Mouse (Mus musculus): ENCODE results near the gene Jph4. TPM values are rescaled to one million over a fixed set of nuclear protein-coding genes. Genes with fewer than 3 reads are reported as not detected.

The Jph4 gene
- total RNA-seq, 2 experiments from 2014 or later, result 300 to 347 TPM

- DNase-seq (ENCODE audit: extremely low spot score in 1 of 2, low spot score in 2 of 2), result peak; percentile 47 to 59
- no peak for TF ChIP-seq CTCF (IDR thresholded peaks at IDR 0.05)
- intact Hi-C loops (cut with DNase I), result loop anchor here (5.0 kb wide), 1 partner anchor 194 kb away; no protein-coding TSS in a partner anchor
These were observed 25.4 kb downstream of the Jph4 start for GRCm38 (mm10) chr14:55091209-55091865.

GRCm38 (mm10) chr14:55089199-55089947 is 27.4 kb downstream of the Jph4 start:
- Histone ChIP-seq H3K27ac (peak overlapping the region; percentile 85), H3K4me3 (peak overlapping the region; percentile 57)
- TF ChIP-seq CTCF (IDR thresholded peaks at IDR 0.05), result no peak
- peak; percentile 59 to 68 for DNase-seq (ENCODE audit: extremely low spot score in 1 of 2, low spot score in 2 of 2)
- intact Hi-C loops (cut with DNase I), result no loop called here

More at GRCm38 (mm10) chr14:55091209-55091865, 25.4 kb downstream of the Jph4 start:
- Histone ChIP-seq H3K27ac (peak overlapping the region; percentile 85), H3K4me3 (peak overlapping the region; percentile 57)

- DNase-seq (ENCODE audit: extremely low spot score in 1 of 2, low spot score in 2 of 2), result no peak
- Histone ChIP-seq H3K4me3 (no peak overlapping the region), H3K27ac (no peak overlapping the region; the same call in 1 of the 2 replicates)
- TF ChIP-seq CTCF (IDR thresholded peaks at IDR 0.05), result no peak
- intact Hi-C loops (cut with DNase I), result no loop called here
These were observed 30.7 kb downstream of the Jph4 start for GRCm38 (mm10) chr14:55086009-55086514.

- Histone ChIP-seq H3K4me3 (no peak overlapping the region), H3K27ac (peak overlapping the region; percentile 15; the same call in 1 of the 2 replicates)
- intact Hi-C loops (cut with DNase I), result no loop called here
- no peak for DNase-seq (ENCODE audit: extremely low spot score in 1 of 2, low spot score in 2 of 2)
- no peak for TF ChIP-seq CTCF (IDR thresholded peaks at IDR 0.05)
These were observed 31.3 kb downstream of the Jph4 start for GRCm38 (mm10) chr14:55085324-55086008.

- TF ChIP-seq CTCF (IDR thresholded peaks at IDR 0.05), result no peak
- no peak overlapping the region for H3K4me3 ChIP-seq
- DNase-seq (ENCODE audit: extremely low spot score in 1 of 2, low spot score in 2 of 2), result no peak
- intact Hi-C loops (cut with DNase I), result no loop called here
- no peak overlapping the region for H3K27ac ChIP-seq
These were observed 33.3 kb downstream of the Jph4 start for GRCm38 (mm10) chr14:55083481-55083880.

- H3K27ac ChIP-seq, result no peak overlapping the region
- intact Hi-C loops (cut with DNase I), result no loop called here
- no peak for TF ChIP-seq CTCF (IDR thresholded peaks at IDR 0.05)
- no peak overlapping the region for H3K4me3 ChIP-seq
- no peak for DNase-seq (ENCODE audit: extremely low spot score in 1 of 2, low spot score in 2 of 2)
These were observed 35.6 kb downstream of the Jph4 start for GRCm38 (mm10) chr14:55081105-55081504.

GRCm38 (mm10) chr14:55079214-55079970 is 37.3 kb downstream of the Jph4 start:
- intact Hi-C loops (cut with DNase I), result no loop called here
- peak; percentile 61 to 78 for DNase-seq (ENCODE audit: extremely low spot score in 1 of 2, low spot score in 2 of 2)
- H3K27ac ChIP-seq, result peak overlapping the region; percentile 62
- no peak overlapping the region for H3K4me3 ChIP-seq
- peak; percentile 90 for TF ChIP-seq CTCF (IDR thresholded peaks at IDR 0.05)

GRCm38 (mm10) chr14:55078366-55078989 is 38.3 kb downstream of the Jph4 start:
- Histone ChIP-seq H3K4me3 (no peak overlapping the region), H3K27ac (peak overlapping the region; percentile 73)
- TF ChIP-seq CTCF (IDR thresholded peaks at IDR 0.05), result no peak
- DNase-seq (ENCODE audit: extremely low spot score in 1 of 2, low spot score in 2 of 2), result no peak
- intact Hi-C loops (cut with DNase I), result loop anchor here (1.0 kb wide), 1 partner anchor 53 kb away; no protein-coding TSS in a partner anchor

GRCm38 (mm10) chr14:55077481-55078365 is 39.0 kb downstream of the Jph4 start:
- no peak for TF ChIP-seq CTCF (IDR thresholded peaks at IDR 0.05)
- DNase-seq (ENCODE audit: extremely low spot score in 1 of 2, low spot score in 2 of 2), result peak in 1 of 2 experiments; percentile 47
- Histone ChIP-seq H3K27ac (peak overlapping the region; percentile 73), H3K4me3 (no peak overlapping the region)
- intact Hi-C loops (cut with DNase I), result loop anchor here (1.0 kb wide), 1 partner anchor 52 kb away; no protein-coding TSS in a partner anchor

- DNase-seq (ENCODE audit: extremely low spot score in 1 of 2, low spot score in 2 of 2), result no peak
- Histone ChIP-seq H3K27ac (peak overlapping the region; percentile 73; the same call in 1 of the 2 replicates), H3K4me3 (no peak overlapping the region)
- intact Hi-C loops (cut with DNase I), result no loop called here
- no peak; the same call in 1 of the 2 replicates for TF ChIP-seq CTCF (IDR thresholded peaks at IDR 0.05)
These were observed 39.8 kb downstream of the Jph4 start for GRCm38 (mm10) chr14:55076956-55077355.
